Mouse (Mus musculus): ENCODE data around the gene Parl. TPM values are rescaled to one million over a fixed set of nuclear protein-coding genes. Genes with fewer than 3 reads are reported as not detected.
A peak's percentile ranks its signal among the peaks of the same experiment; 100 is the strongest.

Parl gene
- total RNA-seq (2021), result 10 to 100 TPM; 68.6 to 69.6 TPM

DNA sequence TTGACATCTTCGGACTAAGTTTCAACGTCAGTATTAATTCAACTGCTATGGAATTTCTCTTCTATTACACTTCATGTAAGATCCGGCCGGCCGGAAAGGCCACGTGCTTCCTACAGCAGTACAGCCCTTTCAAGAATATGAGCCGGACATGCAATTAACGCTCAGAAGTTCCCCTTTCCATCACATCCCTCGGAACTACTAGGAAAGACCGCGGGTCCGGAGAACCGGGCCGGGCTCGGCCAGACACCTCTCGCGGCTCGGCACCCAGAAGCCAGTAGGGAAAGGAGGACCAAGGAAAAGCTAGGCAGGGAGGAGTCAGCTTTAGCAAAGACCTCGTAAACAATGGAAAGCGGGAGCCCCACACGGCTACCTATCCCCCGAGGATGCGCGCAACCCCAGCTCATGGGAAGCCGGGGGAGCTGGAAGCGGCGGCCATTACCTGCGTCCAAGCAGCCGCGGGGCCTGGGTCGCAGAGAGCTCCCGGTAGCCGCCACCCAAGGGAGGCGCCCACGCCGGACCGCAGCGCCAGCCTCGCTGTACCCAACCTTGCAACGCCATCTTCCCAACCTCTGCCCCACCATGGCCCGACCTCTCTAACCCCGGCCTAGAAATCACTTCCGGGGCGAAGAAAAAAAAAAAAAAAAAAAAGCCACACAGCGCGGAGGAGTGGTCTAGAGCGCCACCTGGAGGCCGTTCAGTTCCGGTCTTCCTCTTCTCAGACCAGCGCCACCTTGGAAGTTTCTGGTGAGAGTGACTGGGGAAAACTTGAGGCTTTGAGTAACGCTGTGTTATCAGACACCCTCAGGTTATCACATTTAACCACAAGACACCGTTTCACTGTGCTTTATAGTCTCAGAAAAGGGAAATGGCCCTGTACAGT is at the start of gene Parl:
Gene Parl, minus strand, starts transcription at position 618 of the 880 bp plus-strand sequence.
- peak; percentile 89 for DNase-seq
- intact Hi-C loops (cut with DNase I), result loop anchor here (5.0 to 10.0 kb wide), 2 partner anchors 90 to 577 kb away; no protein-coding TSS in a partner anchor

DNA sequence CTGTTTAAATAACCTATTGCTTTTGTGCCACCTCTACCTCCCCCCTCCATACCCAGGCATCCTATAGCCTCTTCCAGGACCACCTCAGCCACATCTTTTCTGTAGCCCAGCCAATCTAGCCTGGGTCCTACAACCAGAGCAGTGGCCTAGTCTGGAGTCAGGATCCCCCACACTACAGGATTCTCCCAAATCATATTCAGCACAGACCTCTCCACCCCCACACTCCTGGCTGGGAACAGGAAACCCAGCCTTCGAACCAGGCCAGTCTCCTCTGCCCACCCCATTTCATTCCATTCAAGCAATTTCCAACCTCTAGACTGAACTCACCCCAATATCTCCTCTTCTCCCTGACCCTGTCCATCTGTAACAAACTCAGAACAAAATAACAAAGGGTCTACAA is 43.3 kb upstream of the Parl start:
- intact Hi-C loops (cut with DNase I), result loop anchor here (10.0 kb wide), 1 partner anchor 131 kb away; no protein-coding TSS in a partner anchor
- no peak for DNase-seq

DNA sequence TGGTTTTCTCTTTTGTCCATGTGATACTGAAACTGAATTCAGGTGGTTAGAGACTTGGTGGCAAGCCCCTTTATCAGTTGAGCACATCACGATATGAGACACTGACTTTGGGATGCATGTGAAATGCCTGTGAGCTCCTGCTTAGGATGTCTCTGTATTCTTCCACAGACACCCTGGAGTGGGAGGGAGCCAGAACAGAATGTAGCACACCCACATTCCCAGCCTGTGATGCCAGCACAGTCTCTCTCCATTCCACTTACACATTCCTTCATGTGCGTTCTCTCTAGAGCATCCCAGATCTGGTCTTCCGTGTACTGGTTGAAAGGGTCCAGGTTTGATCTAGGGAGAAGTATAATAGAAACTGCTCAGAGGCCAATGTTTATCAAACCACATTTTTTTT is 36.4 kb upstream of the Parl start:
- intact Hi-C loops (cut with DNase I), result no loop called here
- DNase-seq, result no peak

DNA sequence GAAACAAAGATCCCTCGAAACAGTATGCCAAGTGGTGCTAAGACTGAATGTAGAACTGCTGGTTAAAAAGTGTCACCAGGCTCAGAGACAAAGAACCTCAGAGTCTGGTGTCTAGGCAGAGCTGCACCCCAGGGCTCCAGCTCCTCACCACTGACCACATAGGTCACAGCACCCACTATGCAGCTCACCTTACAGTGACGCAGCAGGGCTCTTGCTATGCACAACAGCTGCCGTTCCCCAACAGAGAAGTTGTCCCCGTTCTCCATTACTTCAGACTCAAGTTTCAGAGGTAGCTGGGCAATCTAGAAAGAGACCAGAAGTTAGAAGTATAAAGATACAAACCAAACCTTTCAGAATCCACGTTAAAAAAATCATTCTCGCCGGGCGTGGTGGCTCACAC is 32.7 kb upstream of the Parl start:
- intact Hi-C loops (cut with DNase I), result no loop called here
- DNase-seq, result no peak

DNA sequence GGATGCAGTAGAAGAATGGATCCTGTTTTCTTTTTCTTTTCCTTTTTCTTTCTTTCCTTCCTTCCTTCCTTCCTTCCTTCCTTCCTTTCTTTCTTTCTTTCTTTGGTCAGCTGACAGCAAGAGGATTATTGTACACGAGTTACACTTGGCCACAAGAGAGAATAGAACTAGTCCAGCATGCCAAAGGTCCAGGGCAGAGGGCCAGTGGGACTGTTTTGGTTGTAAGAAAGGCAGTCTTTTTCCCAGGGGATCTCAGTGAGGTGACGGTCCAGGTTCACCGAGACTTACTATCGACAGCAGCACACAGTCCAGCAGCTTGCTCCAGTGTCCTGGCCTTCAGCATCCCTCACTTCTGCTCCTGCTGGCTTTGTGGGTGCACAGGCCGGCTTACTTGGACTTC is 26.1 kb upstream of the Parl start:
- no peak for DNase-seq
- intact Hi-C loops (cut with DNase I), result no loop called here

DNA sequence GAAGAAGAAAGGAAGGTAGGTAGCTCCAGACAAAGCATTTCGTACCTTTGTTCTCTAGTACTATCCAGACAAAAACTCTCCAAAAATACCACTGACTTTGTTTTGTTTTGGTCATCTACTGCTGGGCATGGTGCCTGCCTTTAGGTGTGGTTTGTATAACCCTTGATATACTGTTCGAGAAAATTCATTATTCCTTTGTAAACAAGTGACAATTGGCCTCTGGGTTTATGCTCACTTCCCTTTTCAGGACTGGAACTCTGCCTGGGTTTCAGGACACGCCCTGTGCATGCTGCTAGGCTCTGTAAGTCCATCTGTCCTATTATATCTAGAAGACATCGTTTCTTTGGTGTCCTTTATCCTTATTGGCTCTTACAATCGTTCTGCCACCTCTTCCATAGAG is 23.1 kb upstream of the Parl start, which contains the start of gene Cyp2ab1:
Gene Cyp2ab1, minus strand, starts transcription at position 119 of the 400 bp plus-strand sequence.
- intact Hi-C loops (cut with DNase I), result no loop called here
- DNase-seq, result no peak

DNA sequence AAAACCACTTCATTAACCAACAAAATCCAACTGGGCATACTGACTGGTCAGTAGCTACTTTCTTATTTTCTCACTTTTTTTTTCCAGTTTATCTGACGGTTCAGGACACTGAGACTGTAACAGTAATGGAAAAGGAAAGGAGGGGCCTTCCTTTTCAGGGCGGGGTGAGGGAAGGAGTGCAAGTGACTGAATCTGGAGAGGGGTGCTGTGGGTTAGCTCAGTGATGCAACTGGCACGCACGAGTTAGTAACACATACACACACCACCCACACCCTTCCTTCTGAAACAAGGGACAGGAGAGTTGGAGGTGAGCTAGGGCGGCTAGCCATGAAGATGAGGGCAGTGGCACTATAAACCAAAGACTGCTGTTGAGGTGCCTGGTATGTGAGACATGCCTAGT is 21.7 kb upstream of the Parl start:
- intact Hi-C loops (cut with DNase I), result no loop called here
- DNase-seq, result no peak

DNA sequence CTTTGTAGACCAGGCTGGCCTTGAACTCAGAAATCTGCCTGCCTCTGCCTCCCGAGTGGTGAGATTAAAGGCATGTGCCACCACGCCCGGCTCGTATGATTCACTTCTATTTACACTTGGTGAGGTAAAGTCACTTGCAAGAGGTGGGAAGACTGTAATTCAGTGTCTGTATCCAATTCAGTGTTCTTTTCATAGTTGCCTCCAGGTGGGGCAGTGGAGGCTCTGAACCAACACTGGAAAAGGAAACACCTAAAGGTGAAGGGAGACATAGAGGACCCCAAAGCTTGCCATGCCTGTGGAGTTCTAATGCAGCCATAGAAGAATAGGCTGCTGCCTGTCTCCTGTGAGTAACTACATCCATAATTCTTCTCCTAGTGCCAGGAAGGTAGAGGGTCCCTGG is 20.1 kb upstream of the Parl start:
- intact Hi-C loops (cut with DNase I), result no loop called here
- DNase-seq, result no peak

DNA sequence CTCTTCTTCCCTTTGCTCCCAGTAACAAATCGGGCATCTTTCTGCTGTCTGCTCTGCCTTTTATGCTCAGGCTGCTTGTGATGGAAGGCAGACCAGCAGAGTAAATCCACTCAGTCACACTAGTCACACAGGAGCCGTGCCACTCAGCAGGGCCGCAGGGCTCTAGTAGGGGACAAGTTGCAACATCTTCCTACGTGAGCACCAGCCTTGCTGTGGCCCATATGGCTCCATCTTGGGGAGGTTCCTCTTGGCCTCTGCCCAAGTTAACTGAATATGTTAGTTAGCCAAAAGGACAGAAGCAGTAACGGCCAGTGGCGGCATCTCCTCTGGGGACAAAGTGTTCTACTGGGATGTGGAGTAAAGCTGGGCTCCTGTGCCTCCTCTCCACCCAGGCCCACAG is 14.6 kb upstream of the Parl start:
- DNase-seq, result no peak
- intact Hi-C loops (cut with DNase I), result no loop called here

DNA sequence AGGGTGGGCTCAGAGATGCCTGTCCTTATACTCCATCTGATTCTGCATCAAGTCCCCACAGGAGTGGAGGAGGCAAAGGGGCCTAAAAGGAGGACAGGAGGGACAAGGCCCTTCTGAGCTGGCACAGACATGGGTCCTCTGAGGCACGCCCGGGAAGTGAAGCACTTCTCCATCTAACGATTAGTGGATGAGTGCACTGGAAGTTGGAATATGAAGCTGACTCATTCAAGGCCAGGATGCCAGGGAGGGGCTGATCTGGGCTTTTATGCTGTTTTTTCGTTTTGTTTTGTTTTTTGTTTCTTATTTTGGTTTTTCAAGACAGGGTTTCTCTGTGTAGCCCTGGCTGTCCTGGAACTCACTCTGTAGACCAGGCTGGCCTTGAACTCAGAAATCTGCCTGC is 13.1 kb upstream of the Parl start:
- intact Hi-C loops (cut with DNase I), result no loop called here
- no peak for DNase-seq

DNA sequence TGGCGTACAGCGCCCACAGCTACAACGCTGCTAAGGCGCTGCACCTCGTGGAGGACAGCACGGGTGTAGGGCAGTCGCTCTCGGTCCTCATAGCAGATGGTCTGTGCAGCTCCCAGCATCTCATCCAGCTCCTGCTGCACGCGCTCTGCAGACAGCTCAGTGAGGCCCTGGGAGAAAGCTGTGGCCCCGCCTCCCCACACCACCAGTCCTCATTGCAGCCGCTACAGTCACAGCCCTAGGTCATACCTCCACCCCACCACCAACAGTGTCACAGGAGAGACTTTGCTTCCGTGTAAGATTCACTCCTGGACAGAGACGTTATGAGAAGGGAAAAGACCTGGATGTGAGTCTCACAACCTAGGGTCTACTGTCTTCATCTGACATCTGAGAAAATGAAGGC is 10.1 kb upstream of the Parl start:
- DNase-seq, result no peak
- intact Hi-C loops (cut with DNase I), result no loop called here

DNA sequence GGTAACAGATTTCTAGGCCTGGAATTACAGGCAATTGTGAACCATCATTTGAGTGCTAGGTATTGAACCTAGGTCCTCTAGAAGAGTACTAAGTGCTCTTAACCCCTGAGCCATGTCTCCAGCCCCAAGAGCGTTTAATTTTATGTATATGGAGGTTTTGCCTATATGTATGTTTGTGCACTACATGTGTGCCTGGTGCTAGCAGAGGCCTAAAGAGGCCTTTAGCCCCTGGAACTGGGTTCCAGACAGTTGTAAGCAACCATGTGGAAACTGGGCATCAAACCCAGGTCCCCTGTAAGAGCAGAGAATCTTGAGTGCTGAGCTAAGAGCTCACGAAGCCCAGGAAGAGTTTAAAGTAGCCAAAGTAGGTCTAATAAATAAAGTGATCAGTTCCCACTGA is 2.1 kb downstream of the Parl start:
- DNase-seq, result no peak
- intact Hi-C loops (cut with DNase I), result loop anchor here (5.0 to 10.0 kb wide), 2 partner anchors 88 to 575 kb away; no protein-coding TSS in a partner anchor

DNA sequence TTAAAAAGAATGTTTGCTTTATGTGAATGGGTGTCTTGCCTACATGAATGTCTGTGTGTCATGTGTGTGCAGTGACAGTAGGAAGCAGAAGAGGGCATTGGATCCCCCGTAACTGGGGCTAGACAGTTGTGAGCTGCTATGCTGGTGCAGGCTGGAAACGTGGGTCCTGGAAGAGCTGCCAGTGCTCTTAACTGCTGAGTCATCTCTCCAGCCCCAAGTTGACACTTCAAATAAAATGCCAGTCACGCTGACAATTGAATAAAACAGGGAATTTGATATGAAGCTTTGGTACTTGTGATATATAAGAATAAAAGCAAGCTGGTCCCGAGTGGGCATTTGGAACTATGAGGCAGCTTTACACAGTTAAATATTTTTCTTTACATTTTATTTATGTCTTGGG is 21.9 kb downstream of the Parl start:
- no peak for DNase-seq
- intact Hi-C loops (cut with DNase I), result no loop called here

DNA sequence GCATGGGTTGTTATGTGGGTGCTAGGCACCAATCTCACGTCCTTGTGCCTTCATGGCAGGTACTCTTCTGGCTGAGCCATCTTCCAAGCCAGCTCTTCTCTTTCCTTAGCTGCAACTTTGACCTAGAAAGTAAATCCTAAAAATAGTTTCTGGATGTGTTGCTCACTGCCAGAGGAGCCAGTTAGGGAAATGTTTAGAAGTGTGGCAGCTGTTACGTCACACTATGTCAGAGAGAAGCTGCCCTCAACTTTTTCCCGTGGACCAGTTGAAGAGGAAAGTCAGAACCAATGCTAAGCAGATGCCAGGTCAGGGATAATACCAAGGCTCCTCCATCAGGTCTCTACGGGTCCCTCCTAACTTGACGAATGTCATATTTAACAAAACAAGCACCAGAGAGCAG is 22.8 kb downstream of the Parl start:
- DNase-seq, result no peak
- intact Hi-C loops (cut with DNase I), result no loop called here

DNA sequence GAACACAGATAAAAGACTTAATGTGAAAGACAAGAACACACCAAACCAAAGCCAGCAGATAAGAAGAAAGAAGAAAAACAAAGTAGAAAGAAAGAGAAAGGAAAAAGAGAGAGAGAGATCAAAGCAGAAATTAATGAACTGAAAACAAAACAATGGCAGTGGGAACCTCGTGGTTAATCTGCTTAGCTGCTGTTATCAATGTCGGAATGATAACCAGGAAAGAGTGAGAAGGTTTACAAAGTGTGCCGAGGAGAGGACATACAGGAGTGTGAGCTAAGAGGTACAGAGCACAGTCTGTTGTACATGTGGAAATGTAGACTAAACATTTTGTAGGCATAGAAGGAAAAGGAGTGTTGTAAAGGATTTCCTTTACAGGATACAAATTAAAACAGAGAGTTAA is 29.2 kb downstream of the Parl start:
- intact Hi-C loops (cut with DNase I), result no loop called here
- DNase-seq, result no peak

DNA sequence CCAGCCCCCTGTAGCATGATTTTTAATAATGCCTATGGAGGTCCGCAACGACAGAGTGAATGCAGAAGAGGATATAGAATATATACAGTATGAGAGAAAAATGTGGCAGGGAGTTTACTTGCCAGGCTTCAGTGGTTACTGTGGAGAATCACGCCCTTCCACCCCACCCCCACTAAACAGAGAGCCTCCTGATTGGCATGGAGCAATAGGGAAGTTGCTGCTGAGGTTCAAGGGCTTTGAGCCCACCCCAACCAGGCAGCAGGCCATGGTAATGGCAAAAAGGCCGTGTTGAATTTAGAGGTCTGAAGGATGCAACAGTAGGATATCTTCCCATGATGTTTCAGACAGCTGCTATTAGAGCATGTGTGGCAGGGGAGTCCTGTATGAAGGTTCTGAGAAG is 30.8 kb downstream of the Parl start:
- intact Hi-C loops (cut with DNase I), result no loop called here
- DNase-seq, result no peak

DNA sequence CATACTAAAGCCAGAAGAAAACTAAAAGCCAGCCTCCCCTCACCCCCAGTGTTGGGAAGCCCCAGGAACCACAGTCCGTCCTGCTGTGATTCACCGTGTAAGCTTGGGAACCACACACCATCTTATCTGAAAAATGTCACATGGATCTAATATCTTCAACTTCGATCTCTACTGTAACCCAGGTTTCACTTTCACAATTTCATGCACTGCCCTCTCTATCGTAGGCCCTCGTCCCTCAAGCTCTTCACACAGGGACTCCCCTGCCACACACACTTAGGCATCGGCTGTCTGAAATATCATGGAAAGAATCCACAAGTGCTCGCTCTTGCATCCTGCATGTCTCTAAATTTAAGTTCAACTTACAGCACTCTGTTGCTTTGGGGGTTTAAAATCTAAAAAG is 37.1 kb downstream of the Parl start:
- DNase-seq, result no peak
- intact Hi-C loops (cut with DNase I), result no loop called here

DNA sequence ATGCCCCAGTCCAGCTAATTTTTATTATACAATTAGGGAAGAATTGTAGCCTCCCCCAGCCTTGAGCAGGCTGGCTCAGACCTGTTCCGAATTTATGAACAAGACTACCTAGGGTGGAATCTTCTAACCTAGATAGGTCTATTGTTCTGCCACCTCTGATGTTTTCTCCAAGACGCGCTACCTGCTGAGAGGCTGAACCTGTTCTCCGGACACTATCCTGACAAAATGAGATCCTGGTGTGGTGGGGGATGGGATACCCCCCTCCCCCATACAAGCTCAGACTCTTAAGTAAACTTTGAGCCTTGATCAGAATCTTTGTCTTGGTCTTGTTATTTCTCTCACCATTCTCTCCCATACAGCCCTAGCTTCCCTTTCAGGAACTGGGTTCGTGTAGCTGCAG is 44.3 kb downstream of the Parl start:
- intact Hi-C loops (cut with DNase I), result no loop called here

DNA sequence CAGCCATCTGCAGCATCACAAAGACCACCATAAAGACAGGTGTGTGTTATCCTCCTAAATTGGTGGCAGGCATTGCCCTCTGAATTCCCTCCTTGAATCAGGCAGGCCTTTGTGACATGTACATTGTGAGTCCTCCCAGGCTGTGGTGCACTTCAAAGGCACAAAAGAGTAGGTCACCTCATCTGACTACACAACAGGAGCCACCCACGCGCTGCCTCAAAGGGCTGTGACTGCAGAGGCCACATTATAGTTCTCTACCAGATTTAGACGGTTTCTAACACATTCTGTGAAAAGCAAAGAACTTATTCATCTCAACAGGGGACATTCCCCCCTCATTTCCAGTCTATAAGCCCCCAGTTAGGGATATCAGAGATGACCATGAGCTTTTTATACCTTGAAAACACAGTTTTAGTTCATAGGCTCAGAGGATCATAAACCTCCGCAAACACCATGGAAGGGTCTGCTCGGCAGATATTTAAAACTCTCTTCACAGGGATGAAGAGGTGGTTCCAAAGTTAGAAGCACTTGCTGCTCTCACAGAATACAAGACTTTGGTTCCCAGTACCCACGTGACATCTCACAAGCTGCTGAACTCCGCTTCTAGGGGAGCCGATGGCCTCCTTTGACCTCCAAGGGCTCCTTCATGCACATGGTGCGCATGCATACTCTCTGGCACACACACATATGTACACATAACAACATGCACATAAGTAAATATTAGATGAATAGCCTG is 53.6 kb downstream of the Parl start:
- no peak for DNase-seq
- intact Hi-C loops (cut with DNase I), result no loop called here

More for the DNA sequence above, 44.3 kb downstream of the Parl start:
- no peak for DNase-seq

DNA sequence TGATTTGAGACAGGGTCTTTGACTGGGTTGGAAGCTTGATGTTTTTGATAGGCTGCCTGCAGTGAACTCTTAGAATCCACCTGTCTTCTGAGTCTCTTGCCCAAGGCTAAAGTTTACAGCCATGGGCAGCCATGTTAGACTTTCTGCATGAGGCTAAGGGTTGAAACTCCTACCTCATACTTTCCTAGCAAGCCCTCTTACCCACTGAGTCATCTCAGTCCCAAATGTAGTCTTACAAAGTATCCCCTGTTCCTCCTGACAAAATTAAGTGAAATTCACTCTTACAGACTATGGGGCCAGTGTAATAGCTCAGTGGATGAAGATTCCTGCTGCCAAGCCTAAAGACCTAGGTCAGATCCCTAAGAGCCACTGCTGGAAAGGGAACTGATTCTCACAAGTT is 55.1 kb downstream of the Parl start:
- no peak for DNase-seq
- intact Hi-C loops (cut with DNase I), result no loop called here

DNA sequence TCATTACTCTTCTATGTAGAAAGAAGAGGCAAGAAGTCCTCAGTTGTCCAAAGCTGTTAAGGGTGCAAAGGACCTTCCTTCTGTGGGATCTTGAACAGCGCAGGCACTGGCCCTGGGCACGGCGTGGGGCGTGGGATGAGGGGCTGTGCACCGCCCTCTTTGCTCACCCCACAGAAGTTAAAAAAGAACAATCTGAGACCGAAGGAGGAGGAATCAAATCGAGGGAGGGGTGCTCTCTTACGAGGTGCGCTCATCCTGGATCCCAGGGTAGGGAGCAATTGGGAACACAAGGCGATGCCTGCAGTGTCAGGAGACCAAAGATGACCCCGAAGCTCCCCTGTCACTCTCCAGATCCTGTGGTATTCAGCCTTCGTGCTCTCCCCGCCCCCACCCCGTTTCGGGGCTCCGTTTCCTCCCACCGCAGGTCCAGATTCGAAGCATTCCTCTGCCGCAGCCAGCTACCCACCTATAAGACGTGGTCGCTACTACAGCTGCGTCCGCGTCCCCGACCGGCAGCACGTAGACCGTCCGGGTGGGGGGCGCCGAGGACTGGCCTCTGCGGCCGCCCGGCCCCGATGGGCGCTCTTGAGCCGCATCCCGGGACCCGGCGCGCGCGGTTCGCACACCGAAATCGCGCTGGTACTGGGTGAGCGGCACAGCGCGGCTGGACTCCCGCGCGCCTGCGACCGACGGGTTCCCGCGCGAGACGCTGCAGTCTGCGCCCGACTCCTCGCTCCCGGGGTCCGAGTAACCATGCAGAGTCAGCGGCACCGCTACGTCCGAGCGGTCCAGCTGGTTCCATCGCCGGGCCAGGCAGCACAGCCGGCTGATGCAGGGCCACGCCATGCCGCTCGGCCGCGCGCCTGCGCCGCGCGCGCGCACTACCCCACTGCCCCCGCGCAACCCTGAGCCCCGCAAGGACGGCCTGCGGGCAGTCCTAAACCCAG is 61.4 kb downstream of the Parl start, which contains the start of gene Map6d1:
Gene Map6d1, minus strand, starts transcription at position 891 of the 947 bp plus-strand sequence.
- peak; percentile 67 for DNase-seq
- intact Hi-C loops (cut with DNase I), result no loop called here

All from left cerebral cortex, postnatal 4 days (tissue).